Mouse (Mus musculus): ENCODE data around the gene Vamp3. TPM values are rescaled to one million over a fixed set of nuclear protein-coding genes. Genes with fewer than 3 reads are reported as not detected.

Gene Vamp3
- polyA plus RNA-seq, 1 experiment, result 45.0 TPM

DNA sequence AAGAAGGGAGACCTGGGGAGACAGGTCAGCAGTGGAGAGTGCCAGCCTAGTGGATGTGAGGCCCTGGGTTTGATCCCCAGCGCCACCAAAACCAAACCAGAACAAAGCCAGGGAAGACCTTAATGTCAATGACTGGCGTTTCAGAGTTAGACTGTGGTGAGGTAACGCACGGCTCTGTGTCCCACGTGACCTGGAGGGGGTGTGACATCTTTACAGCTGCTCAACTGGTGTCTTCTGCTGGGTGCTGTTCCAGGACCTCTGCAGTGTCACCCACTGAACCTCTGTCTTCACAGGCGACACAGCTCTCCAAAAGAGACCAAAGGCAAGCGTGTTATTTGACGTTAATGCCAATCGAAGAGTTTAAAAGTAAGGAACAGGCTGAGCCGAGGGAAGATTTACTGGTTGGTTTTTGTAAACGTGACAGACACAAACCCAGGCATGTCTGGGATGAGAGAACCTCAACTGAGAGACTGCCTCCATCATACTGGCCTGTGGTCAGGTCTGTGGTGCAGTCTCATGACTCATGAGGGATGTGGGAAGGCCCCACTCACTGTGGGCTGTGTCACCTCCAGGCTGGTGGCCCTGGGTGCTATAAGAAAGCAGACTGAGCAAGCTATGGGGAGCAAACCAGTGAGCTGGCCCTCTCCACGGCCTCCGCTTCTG lies 52.0 kb downstream of the Vamp3 start:
- WGBS, result 33% methylated on average over 13 of the region's 13 CpGs
- no peak overlapping the region for H3K27ac ChIP-seq (ENCODE audit: control insufficient read depth, insufficient read depth, low read depth, low read length, poor library complexity)

DNA sequence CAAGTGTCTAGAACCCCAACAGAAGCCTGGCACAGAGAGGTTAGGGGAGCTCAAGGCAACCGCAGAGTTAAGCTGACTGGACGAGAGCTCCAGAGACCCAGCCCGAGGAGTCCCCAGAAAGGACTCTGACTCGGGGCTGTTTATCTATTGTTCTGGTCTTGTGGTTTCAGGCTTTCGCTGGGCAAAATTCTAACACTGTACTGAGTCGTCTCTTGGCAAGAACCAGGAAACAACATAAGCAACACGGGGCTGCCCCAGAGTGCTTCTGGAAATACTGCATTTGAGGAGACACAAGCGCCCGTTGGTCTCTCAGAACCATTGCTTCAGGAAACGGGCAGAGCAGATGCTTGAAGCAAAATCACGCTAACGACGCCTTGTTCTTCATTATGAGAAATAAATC lies 56.4 kb downstream of the Vamp3 start:
- H3K4me1 ChIP-seq (ENCODE audit: control insufficient read depth, insufficient read depth, low read length), result peaks cover 3% of the 10 kb centered on the region; the same call in 1 of the 2 replicates
- H3K4me3 ChIP-seq (replicated peaks; ENCODE audit: control insufficient read depth, low read depth, low read length), result no peak overlapping the region
- WGBS, result 6% methylated on average over 13 of the region's 13 CpGs
- no peak for TF ChIP-seq POLR2A (IDR thresholded peaks at IDR 0.05; ENCODE audit: borderline replicate concordance, control insufficient read depth, low read depth, low read length)
- TF ChIP-seq CTCF (IDR thresholded peaks at IDR 0.05; ENCODE audit: control insufficient read depth, insufficient read depth, low read length), result no peak
- H3K27ac ChIP-seq (ENCODE audit: control insufficient read depth, insufficient read depth, low read depth, low read length, poor library complexity), result no peak overlapping the region

More for the DNA sequence above, 52.0 kb downstream of the Vamp3 start:
- H3K4me3 ChIP-seq (replicated peaks; ENCODE audit: control insufficient read depth, low read depth, low read length), result no peak overlapping the region
- H3K4me1 ChIP-seq (ENCODE audit: control insufficient read depth, insufficient read depth, low read length), result peaks cover 3% of the 10 kb centered on the region; the same call in 1 of the 2 replicates
- TF ChIP-seq CTCF (IDR thresholded peaks at IDR 0.05; ENCODE audit: control insufficient read depth, insufficient read depth, low read length) (no peak), POLR2A (IDR thresholded peaks at IDR 0.05; ENCODE audit: borderline replicate concordance, control insufficient read depth, low read depth, low read length) (no peak)

DNA sequence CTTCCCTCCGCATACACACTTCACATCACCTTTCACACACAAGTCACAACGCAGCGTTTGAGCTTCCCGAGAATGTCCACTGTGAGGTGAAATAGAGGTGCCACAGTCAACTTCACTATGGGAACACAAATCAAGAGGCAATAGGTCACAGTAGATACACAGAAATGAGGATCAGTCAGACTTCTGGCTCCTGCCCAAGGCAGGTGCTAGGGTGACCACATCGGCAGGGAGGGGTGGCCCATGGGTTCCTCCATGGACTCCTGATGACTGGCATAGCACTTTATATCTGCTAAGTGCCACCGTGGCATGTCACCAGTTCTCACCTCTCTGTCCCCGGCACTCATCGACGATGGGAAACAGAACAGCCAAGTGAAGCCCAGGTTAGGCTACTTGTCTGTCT lies 59.1 kb downstream of the Vamp3 start:
- Histone ChIP-seq H3K4me1 (ENCODE audit: control insufficient read depth, insufficient read depth, low read length) (no peaks in the 10 kb centered on the region), H3K4me3 (replicated peaks; ENCODE audit: control insufficient read depth, low read depth, low read length) (no peak overlapping the region), H3K27ac (ENCODE audit: control insufficient read depth, insufficient read depth, low read depth, low read length, poor library complexity) (no peak overlapping the region)
- TF ChIP-seq CTCF (IDR thresholded peaks at IDR 0.05; ENCODE audit: control insufficient read depth, insufficient read depth, low read length) (no peak), POLR2A (IDR thresholded peaks at IDR 0.05; ENCODE audit: borderline replicate concordance, control insufficient read depth, low read depth, low read length) (no peak)
- 84% methylated on average over 9 of the region's 9 CpGs for WGBS

Other genes starting within 250 kb of the Vamp3 start
- 7.3 and 14.7 TPM in 2 replicates for gene Errfi1, start 204.0 kb downstream of the Vamp3 start, polyA plus RNA-seq (2011; ENCODE audit: insufficient read depth, insufficient read length, low replicate concordance, missing spikeins)
- gene Park7, start 143.5 kb downstream of the Vamp3 start, polyA plus RNA-seq (2011; ENCODE audit: insufficient read depth, insufficient read length, low replicate concordance, missing spikeins), result 73.9 and 121 TPM in 2 replicates
- gene Tnfrsf9, start 143.4 kb downstream of the Vamp3 start, polyA plus RNA-seq (2011; ENCODE audit: insufficient read depth, insufficient read length, low replicate concordance, missing spikeins), result not detected in 2 replicates
- not detected in 2 replicates for gene Uts2, start 60.9 kb downstream of the Vamp3 start, polyA plus RNA-seq (2011; ENCODE audit: insufficient read depth, insufficient read length, low replicate concordance, missing spikeins)
- 5.8 and 6.7 TPM in 2 replicates for gene Per3, start 13.3 kb downstream of the Vamp3 start, polyA plus RNA-seq (2011; ENCODE audit: insufficient read depth, insufficient read length, low replicate concordance, missing spikeins)
- gene Gm13090, start 31.6 kb upstream of the Vamp3 start, polyA plus RNA-seq (2011; ENCODE audit: insufficient read depth, insufficient read length, low replicate concordance, missing spikeins), result not detected in 2 replicates

All from bone marrow, adult 2 months (tissue).